Mouse (Mus musculus): ENCODE results near the gene Sbno2.

- TF ChIP-seq CTCF (IDR thresholded peaks at IDR 0.05; ENCODE audit: low read depth) (no peak), EP300 (IDR thresholded peaks at IDR 0.05; ENCODE audit: low read depth) (no peak)
Measured at GRCm38 (mm10) chr10:80069251-80069650, 36.1 kb downstream of the Sbno2 start.
